Mouse (Mus musculus) heart, adult 2 months (tissue): ENCODE results near the gene 1810055G02Rik. TPM values are rescaled to one million over a fixed set of nuclear protein-coding genes. Genes with fewer than 3 reads are reported as not detected.

Experiments
- DNase-seq, 2 experiments: peaks; one replicate each; pipeline ENCODE4 v3.0.0; 2021
- H3K27ac ChIP-seq: fragments of 200-600 bp; 2 replicates; pipeline ENCODE4 v1.8.1; 2022
- H3K27me3 ChIP-seq: fragments of 200-500 bp; 2 replicates; pipeline ENCODE4 v1.6.1; 2012; ENCODE audit warnings: mild to moderate bottlenecking, low read length, inconsistent platforms, mixed read lengths; ENCODE audit not compliant: control insufficient read depth, insufficient read depth
- H3K36me3 ChIP-seq: fragments of 200-500 bp; 2 replicates; pipeline ENCODE4 v1.6.1; 2012; ENCODE audit warnings: low read length, inconsistent platforms; ENCODE audit not compliant: control insufficient read depth, insufficient read depth
- H3K4me1 ChIP-seq: fragments of 200-500 bp; 2 replicates; pipeline ENCODE4 v1.6.1; 2011; ENCODE audit warnings: low read length; ENCODE audit not compliant: control insufficient read depth, insufficient read depth
- H3K4me3 ChIP-seq: fragments of 200-600 bp; 2 replicates; pipeline ENCODE4 v1.8.1; 2022
- H3K79me2 ChIP-seq: fragments of 200-500 bp; replicated peaks from 2 replicates; pipeline ENCODE4 v1.6.1; 2012; ENCODE audit warnings: mild to moderate bottlenecking, inconsistent platforms, low read length, moderate library complexity, mixed read lengths; ENCODE audit not compliant: control insufficient read depth, insufficient read depth
- H3K9ac ChIP-seq: fragments of 200-500 bp; 2 replicates; pipeline ENCODE4 v1.6.1; 2012; ENCODE audit warnings: low read depth, mild to moderate bottlenecking, control low read depth, inconsistent platforms, low read length, mixed read lengths
- CTCF ChIP-seq: fragments of 200-600 bp; IDR thresholded peaks from 2 replicates; pipeline ENCODE4 v1.8.1; 2022; ENCODE audit warnings: antibody characterized with exemption, mild to moderate bottlenecking, moderate library complexity
- EP300 ChIP-seq: fragments of 200-500 bp; IDR thresholded peaks from 2 replicates; pipeline ENCODE4 v1.6.1; 2011; ENCODE audit warnings: low read depth, low read length, control low read depth; ENCODE audit not compliant: insufficient read depth
- POLR2A ChIP-seq: fragments of 200-500 bp; IDR thresholded peaks from 2 replicates; pipeline ENCODE4 v1.6.1; 2011; ENCODE audit warnings: mild to moderate bottlenecking, low read depth, low read length, control low read depth; ENCODE audit not compliant: insufficient read depth
- WGBS: fragments of 180-500 bp; shearing (Covaris S2); methylation state at CpG from one replicate; pipeline ENCODE4 v1.1.7; 2018; 5-methylcytosine and 5-hydroxymethylcytosine counted together
- intact Hi-C: fragments of 180-260 bp; cut with DNase I; formaldehyde crosslinking; loops from one replicate; pipeline ENCODE4 v1.15.1; 2025
- polyA plus RNA-seq: library from polyadenylated mRNA; depleted of rRNA; stranded (reverse); fragments of >200 nt; gene quantifications from 2 replicates; pipeline ENCODE4 v1.2.3, GENCODE M21; 2012
- total RNA-seq, 2 experiments: library from RNA; stranded (reverse); gene quantifications; 2 replicates each; pipeline ENCODE4 v1.2.3; 2021

The 1810055G02Rik gene
- total and polyA plus RNA-seq, 3 experiments, result 8.1 to 17.9 (median 8.3) TPM

DNA sequence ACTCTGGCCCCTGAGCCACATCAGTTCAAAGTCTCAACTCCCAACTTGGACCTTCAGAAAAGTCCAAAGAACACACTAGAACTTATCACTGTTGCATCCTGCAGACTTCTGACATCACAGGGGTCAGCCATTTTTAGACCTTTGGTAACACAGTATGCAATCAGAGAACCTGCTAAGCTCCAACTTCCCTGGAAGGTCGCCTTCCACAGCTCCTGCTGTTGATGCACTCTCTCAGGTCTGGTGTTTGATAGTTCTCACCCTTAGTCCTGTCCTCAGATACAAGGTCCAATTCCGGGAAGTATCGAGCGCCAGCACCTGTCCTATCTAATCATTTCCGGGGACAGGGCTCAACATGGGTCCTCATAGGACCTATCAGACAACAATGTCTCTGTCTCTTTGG lies 16.8 kb upstream of the 1810055G02Rik start:
- H3K9ac ChIP-seq, result no peak overlapping the region
- no peak overlapping the region for H3K27ac ChIP-seq
- TF ChIP-seq EP300, result no peak
- no peak for TF ChIP-seq CTCF
- no peak for TF ChIP-seq POLR2A
- no peaks in the 10 kb centered on the region for H3K36me3 ChIP-seq
- H3K79me2 ChIP-seq, result no peaks in the 10 kb centered on the region
- 74% methylated on average over 5 of the region's 5 CpGs for WGBS
- no peak for DNase-seq
- peaks cover 9% of the 10 kb centered on the region for H3K4me1 ChIP-seq
- no peak overlapping the region for H3K4me3 ChIP-seq
- H3K27me3 ChIP-seq, result no peaks in the 10 kb centered on the region
- intact Hi-C loops, result no loop called here

DNA sequence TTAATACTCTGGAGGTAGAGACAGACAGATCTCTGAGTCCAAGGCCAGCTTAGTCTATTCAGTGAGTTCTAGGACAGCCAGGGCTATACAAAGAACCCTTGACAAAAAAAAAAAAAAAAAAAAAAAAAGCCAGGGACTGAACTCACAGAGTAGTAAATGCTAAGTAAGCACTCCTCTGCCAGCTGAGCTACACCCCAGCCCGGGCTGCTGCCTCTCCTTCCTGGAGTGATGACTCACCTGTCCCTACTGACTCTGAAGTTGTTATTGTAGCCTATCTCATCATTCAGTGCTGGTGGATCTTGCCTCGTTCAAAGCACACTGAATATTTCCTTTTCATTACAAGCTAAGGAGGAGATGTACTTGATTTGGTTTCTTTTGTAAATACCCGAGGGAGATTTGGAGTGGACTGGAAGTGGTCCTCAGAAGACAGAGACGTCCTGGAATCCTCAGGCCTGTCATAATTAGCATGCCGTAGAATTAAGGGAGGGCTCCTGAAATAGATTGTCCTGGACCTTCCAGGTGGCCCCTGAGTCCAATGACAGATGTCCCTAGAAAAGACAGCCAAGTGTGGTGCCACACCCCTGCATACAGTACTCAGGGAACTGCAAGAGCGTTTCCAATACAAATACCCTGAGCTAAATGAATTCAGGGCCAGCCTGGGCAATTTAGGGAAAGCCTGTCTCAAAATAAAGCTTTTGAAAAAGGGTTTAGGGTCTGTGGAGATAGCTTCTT lies 15.5 kb upstream of the 1810055G02Rik start:
- Histone ChIP-seq H3K79me2 (no peaks in the 10 kb centered on the region), H3K27me3 (no peaks in the 10 kb centered on the region), H3K36me3 (no peaks in the 10 kb centered on the region), H3K27ac (no peak overlapping the region), H3K9ac (no peak overlapping the region), H3K4me1 (peaks cover 2% of the 10 kb centered on the region), H3K4me3 (no peak overlapping the region)
- TF ChIP-seq CTCF, result no peak
- no peak for DNase-seq
- intact Hi-C loops, result no loop called here
- WGBS, result 23% methylated on average over 6 of the region's 6 CpGs

- Histone ChIP-seq H3K79me2 (no peaks in the 10 kb centered on the region), H3K27ac (no peak overlapping the region), H3K4me1 (peaks cover under 1% of the 10 kb centered on the region; the same call in 1 of the 2 replicates), H3K36me3 (no peaks in the 10 kb centered on the region), H3K27me3 (no peaks in the 10 kb centered on the region), H3K4me3 (no peak overlapping the region), H3K9ac (no peak overlapping the region)
- TF ChIP-seq EP300 (no peak), CTCF (no peak), POLR2A (no peak)
- WGBS, result 81% methylated on average over 2 of the region's 2 CpGs
- intact Hi-C loops, result no loop called here
- no peak for DNase-seq
Observed at GRCm38 (mm10) chr19:3694476-3694875, 13.6 kb upstream of the 1810055G02Rik start.

DNA sequence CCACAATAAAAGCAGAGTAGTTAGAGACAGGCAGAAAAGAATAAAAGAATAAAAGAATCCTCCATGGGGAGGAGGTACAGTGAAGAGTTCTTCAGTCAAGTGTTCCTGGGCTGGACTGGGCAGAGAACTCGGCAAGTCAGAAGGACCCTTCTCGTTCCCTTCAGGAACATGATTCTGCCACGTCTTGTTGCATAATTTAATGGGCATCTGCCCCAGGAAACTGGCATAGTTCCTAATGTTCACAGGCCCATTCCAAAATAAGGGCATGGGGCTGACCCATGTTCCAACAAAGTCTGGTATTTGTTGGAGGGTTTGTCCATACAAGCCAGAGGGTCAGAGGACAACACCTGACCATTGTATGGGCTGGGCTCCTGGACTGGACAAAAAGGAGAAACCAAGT lies 13.1 kb upstream of the 1810055G02Rik start:
- 57% methylated on average over 3 of the region's 3 CpGs for WGBS
- no peaks in the 10 kb centered on the region for H3K36me3 ChIP-seq
- H3K79me2 ChIP-seq, result no peaks in the 10 kb centered on the region
- no peak overlapping the region for H3K27ac ChIP-seq
- peaks cover 2% of the 10 kb centered on the region; the same call in 1 of the 2 replicates for H3K4me1 ChIP-seq
- intact Hi-C loops, result no loop called here
- no peak for DNase-seq
- H3K27me3 ChIP-seq, result no peaks in the 10 kb centered on the region
- H3K9ac ChIP-seq, result no peak overlapping the region
- no peak overlapping the region for H3K4me3 ChIP-seq
- TF ChIP-seq CTCF, result no peak

- Histone ChIP-seq H3K4me3 (no peak overlapping the region), H3K4me1 (peaks cover 2% of the 10 kb centered on the region; the same call in 1 of the 2 replicates), H3K9ac (no peak overlapping the region), H3K79me2 (no peaks in the 10 kb centered on the region), H3K27ac (no peak overlapping the region), H3K36me3 (no peaks in the 10 kb centered on the region), H3K27me3 (no peaks in the 10 kb centered on the region)
- TF ChIP-seq POLR2A (no peak), EP300 (no peak), CTCF (no peak)
- intact Hi-C loops, result no loop called here
- 80% methylated on average over 4 of the region's 4 CpGs for WGBS
- DNase-seq, result no peak
Observed at GRCm38 (mm10) chr19:3695471-3695870, 12.6 kb upstream of the 1810055G02Rik start.

DNA sequence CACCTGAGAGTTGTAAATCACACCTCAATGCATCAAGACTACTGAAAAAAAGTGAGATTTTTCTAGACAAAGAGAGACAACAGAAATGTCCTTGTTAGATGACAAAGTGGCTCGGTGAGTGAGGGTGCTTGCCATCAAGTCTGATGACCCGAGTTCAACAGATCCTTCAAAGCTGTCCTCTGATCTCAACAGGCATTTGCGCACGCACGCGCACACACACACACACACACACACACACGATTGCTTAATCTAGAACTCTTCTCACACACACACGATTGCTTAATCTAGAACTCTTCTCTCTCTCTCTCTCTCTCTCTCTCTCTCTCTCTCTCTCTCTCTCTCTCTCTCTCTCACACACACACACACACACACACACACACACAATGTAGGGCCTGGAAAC lies 12.1 kb upstream of the 1810055G02Rik start:
- no peak overlapping the region for H3K27ac ChIP-seq
- intact Hi-C loops, result no loop called here

More for the DNA sequence above, 12.1 kb upstream of the 1810055G02Rik start:
- H3K4me3 ChIP-seq, result no peak overlapping the region
- no peaks in the 10 kb centered on the region for H3K36me3 ChIP-seq
- H3K79me2 ChIP-seq, result no peaks in the 10 kb centered on the region
- peaks cover 2% of the 10 kb centered on the region; the same call in 1 of the 2 replicates for H3K4me1 ChIP-seq
- no peaks in the 10 kb centered on the region for H3K27me3 ChIP-seq
- WGBS, result 91% methylated on average over 8 of the region's 8 CpGs
- TF ChIP-seq EP300, result no peak
- no peak for TF ChIP-seq POLR2A
- no peak for TF ChIP-seq CTCF
- H3K9ac ChIP-seq, result no peak overlapping the region
- DNase-seq, result no peak
